Mouse (Mus musculus) thymus, postnatal 4 days (tissue): ENCODE data around the gene Gm2075.
"Not testable (repeated sequence)": the region's sequence is repeated elsewhere in the genome, so short reads cannot be mapped to it uniquely, and the experiment has no call there.

Source experiments
- DNase-seq: peaks from one replicate; pipeline ENCODE4 v3.0.0; 2021

Gene Gm2075

GRCm38 (mm10) chr12:88011548-88011947 is at the start of gene Gm2075:
Gm2075 (plus strand) TSS chr12:88011848.
- not testable (repeated sequence) for DNase-seq

GRCm38 (mm10) chr12:87984000-87984399 is 27.6 kb upstream of the Gm2075 start:
- not testable (repeated sequence) for DNase-seq

- not testable (repeated sequence) for DNase-seq
Measured at GRCm38 (mm10) chr12:88004118-88004517, 7.5 kb upstream of the Gm2075 start.

GRCm38 (mm10) chr12:88018671-88019070 is 7.0 kb downstream of the Gm2075 start, which contains the start of gene Gm6803:
Gm6803 (minus strand) TSS chr12:88018771.
- DNase-seq, result not testable (repeated sequence)

GRCm38 (mm10) chr12:88026704-88027103 is 15.1 kb downstream of the Gm2075 start, which contains the start of gene Gm2056:
Gm2056 (plus strand) TSS chr12:88027004.
- not testable (repeated sequence) for DNase-seq

- not testable (repeated sequence) for DNase-seq
Measured at GRCm38 (mm10) chr12:88032250-88032649, 20.6 kb downstream of the Gm2075 start.

- DNase-seq, result not testable (repeated sequence)
Measured at GRCm38 (mm10) chr12:88039062-88039461, 27.4 kb downstream of the Gm2075 start.

- DNase-seq, result not testable (repeated sequence)
Measured at GRCm38 (mm10) chr12:88039703-88040102, 28.1 kb downstream of the Gm2075 start.

GRCm38 (mm10) chr12:88045226-88045625 is 33.6 kb downstream of the Gm2075 start:
- not testable (repeated sequence) for DNase-seq
